Mouse (Mus musculus) v-Abl transformed pro-B cells (cell line): ENCODE measurements around the gene Wnt4.

Source experiments
- in situ Hi-C, 2 experiments: fragments of 400-800 bp; cut with MboI; formaldehyde crosslinking; loops; one replicate each; pipeline ENCODE4 v1.15.1; 2025; ENCODE audit not compliant: unreplicated experiment in 2 of 2

Gene Wnt4

GRCm38 (mm10) chr4:137278144-137279040 lies 1.1 kb downstream of the Wnt4 start:
- in situ Hi-C loops = loop anchor here (25.0 kb wide), 2 partner anchors 591 to 1534 kb away; no protein-coding TSS in a partner anchor

GRCm38 (mm10) chr4:137279346-137279745 lies 2.1 kb downstream of the Wnt4 start:
- in situ Hi-C loops = loop anchor here (25.0 kb wide), 2 partner anchors 592 to 1533 kb away; no protein-coding TSS in a partner anchor

GRCm38 (mm10) chr4:137281273-137281672 lies 4.0 kb downstream of the Wnt4 start:
- in situ Hi-C loops = loop anchor here (10.0 to 25.0 kb wide), 4 partner anchors 206 to 1531 kb away; no protein-coding TSS in a partner anchor

GRCm38 (mm10) chr4:137282122-137282521 lies 4.8 kb downstream of the Wnt4 start:
- in situ Hi-C loops = loop anchor here (10.0 to 25.0 kb wide), 4 partner anchors 207 to 1530 kb away; no protein-coding TSS in a partner anchor

- in situ Hi-C loops = loop anchor here (10.0 to 25.0 kb wide), 4 partner anchors 208 to 1530 kb away; no protein-coding TSS in a partner anchor
Observed at GRCm38 (mm10) chr4:137282584-137283406, 5.5 kb downstream of the Wnt4 start.

- in situ Hi-C loops = loop anchor here (10.0 to 25.0 kb wide), 4 partner anchors 209 to 1529 kb away; no protein-coding TSS in a partner anchor
Observed at GRCm38 (mm10) chr4:137283407-137283732, 6.1 kb downstream of the Wnt4 start.

GRCm38 (mm10) chr4:137285876-137286661 lies 8.8 kb downstream of the Wnt4 start:
- in situ Hi-C loops = loop anchor here (10.0 to 25.0 kb wide), 4 partner anchors 211 to 1526 kb away; no protein-coding TSS in a partner anchor

GRCm38 (mm10) chr4:137286662-137286953 lies 9.3 kb downstream of the Wnt4 start:
- in situ Hi-C loops = loop anchor here (10.0 to 25.0 kb wide), 4 partner anchors 212 to 1526 kb away; no protein-coding TSS in a partner anchor

- in situ Hi-C loops = loop anchor here (10.0 to 25.0 kb wide), 4 partner anchors 212 to 1525 kb away; no protein-coding TSS in a partner anchor
Observed at GRCm38 (mm10) chr4:137287206-137287605, 9.9 kb downstream of the Wnt4 start.

- in situ Hi-C loops = loop anchor here (10.0 to 25.0 kb wide), 4 partner anchors 213 to 1524 kb away; no protein-coding TSS in a partner anchor
Observed at GRCm38 (mm10) chr4:137287818-137288217, 10.5 kb downstream of the Wnt4 start.

- in situ Hi-C loops = loop anchor here (10.0 to 25.0 kb wide), 4 partner anchors 215 to 1523 kb away; no protein-coding TSS in a partner anchor
Observed at GRCm38 (mm10) chr4:137289701-137290100, 12.4 kb downstream of the Wnt4 start.

GRCm38 (mm10) chr4:137290250-137290649 lies 13.0 kb downstream of the Wnt4 start:
- in situ Hi-C loops = loop anchor here (25.0 kb wide), 2 partner anchors 603 to 1522 kb away; no protein-coding TSS in a partner anchor

- in situ Hi-C loops = loop anchor here (25.0 kb wide), 2 partner anchors 605 to 1520 kb away; no protein-coding TSS in a partner anchor
Observed at GRCm38 (mm10) chr4:137292625-137293024, 15.3 kb downstream of the Wnt4 start.

- in situ Hi-C loops = loop anchor here (25.0 kb wide), 2 partner anchors 607 to 1518 kb away; no protein-coding TSS in a partner anchor
Observed at GRCm38 (mm10) chr4:137294032-137294431, 16.7 kb downstream of the Wnt4 start.

GRCm38 (mm10) chr4:137294474-137294873 lies 17.2 kb downstream of the Wnt4 start:
- in situ Hi-C loops = loop anchor here (25.0 kb wide), 2 partner anchors 607 to 1518 kb away; no protein-coding TSS in a partner anchor

- in situ Hi-C loops = loop anchor here (25.0 kb wide), 2 partner anchors 608 to 1517 kb away; no protein-coding TSS in a partner anchor
Observed at GRCm38 (mm10) chr4:137294951-137295350, 17.7 kb downstream of the Wnt4 start.

GRCm38 (mm10) chr4:137297611-137298010 lies 20.3 kb downstream of the Wnt4 start:
- in situ Hi-C loops = loop anchor here (25.0 kb wide), 2 partner anchors 610 to 1515 kb away; no protein-coding TSS in a partner anchor

GRCm38 (mm10) chr4:137298406-137298805 lies 21.1 kb downstream of the Wnt4 start:
- in situ Hi-C loops = loop anchor here (25.0 kb wide), 2 partner anchors 611 to 1514 kb away; no protein-coding TSS in a partner anchor

GRCm38 (mm10) chr4:137300227-137300626 lies 22.9 kb downstream of the Wnt4 start:
- in situ Hi-C loops = loop anchor here (10.0 kb wide), 2 partner anchors 215 to 225 kb away; no protein-coding TSS in a partner anchor
